Mouse (Mus musculus) stomach, adult 2 months (tissue): ENCODE results near the gene Mrps2. TPM values are rescaled to one million over a fixed set of nuclear protein-coding genes. Genes with fewer than 3 reads are reported as not detected.

Experiments used
- polyA plus RNA-seq: library from polyadenylated mRNA; depleted of rRNA; stranded (reverse); fragments of >200 nt; gene quantifications from 2 replicates; pipeline ENCODE4 v1.2.3, GENCODE M21; 2012; rRNA removed

The Mrps2 gene
- 17.2 and 17.7 TPM in 2 replicates for polyA plus RNA-seq

DNA sequence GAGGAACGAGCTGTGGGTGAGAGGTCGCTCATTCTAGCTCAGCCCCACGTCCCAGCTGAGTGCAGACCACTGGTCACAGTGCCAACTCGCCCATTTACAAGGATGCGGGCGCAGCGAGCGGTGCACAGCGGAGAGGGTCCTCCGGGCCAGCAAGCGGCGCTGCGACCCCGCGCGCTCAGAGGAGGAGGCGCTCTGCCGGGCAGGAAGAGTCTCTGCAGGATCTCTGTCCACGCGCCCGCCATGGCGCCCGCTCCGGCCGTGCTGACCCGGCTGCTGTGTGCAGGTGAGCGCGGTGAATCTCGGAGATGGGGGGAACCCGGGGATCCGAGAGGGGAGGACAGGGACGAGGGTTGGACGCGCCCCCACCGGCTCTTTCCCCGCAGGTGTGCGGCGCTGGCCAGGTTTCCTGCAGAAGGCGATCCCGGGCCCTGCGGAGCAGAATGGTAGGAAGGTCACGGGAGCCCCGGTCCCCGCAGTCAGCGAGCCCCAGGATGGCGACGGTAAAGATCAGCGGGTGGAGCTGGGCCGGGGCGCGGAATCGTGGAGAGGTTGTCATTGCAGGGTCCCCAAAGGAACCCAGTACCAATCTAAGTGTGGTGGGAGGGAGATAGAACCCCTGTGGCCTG, at the start of gene Mrps2:
Mrps2 (plus strand) TSS at position 207 of the 626 bp plus-strand sequence.

DNA sequence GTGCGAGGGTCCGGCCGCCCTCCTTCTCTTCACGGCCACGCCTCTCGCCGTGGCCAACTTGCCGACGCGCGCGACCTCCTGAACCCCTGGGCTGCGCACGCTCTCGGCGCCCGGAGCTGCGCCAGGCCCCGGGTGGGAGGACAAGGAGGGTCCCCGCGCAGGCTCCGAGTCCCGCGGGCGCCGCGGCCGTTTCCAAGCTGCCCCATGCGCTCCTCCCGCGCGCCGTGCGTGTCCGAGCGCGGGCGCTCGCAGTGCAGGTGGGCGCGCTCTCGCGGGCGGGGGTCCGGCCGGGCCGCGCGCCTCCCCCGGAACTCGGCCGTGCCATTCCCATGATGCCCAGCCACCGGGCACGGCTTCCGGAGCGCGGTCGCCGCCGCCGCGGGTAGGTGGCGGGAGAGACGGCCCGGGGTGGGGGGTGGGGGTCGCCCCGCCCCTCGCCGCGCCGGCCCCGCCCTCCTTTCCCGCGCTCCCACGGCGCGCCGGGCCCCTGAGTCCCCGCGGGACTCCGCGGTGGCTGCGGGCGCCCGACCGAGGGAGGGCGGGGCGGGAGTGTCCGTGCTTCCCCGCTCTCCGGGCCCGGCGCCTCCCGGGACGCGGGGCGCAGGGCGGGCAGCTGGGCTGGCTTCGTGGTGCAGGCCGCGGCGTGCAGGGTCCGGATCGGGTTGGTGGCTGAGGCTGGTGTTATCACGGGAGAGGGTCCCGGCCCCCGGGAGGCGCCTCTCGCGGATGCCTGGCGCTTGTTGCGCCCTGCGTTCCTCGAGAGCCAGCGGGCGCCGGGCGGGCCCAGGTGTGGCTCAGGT, 21.2 kb upstream of the Mrps2 start, which contains the start of gene Ppp1r26:
Ppp1r26 (plus strand) TSS at position 286 of the 800 bp plus-strand sequence.

DNA sequence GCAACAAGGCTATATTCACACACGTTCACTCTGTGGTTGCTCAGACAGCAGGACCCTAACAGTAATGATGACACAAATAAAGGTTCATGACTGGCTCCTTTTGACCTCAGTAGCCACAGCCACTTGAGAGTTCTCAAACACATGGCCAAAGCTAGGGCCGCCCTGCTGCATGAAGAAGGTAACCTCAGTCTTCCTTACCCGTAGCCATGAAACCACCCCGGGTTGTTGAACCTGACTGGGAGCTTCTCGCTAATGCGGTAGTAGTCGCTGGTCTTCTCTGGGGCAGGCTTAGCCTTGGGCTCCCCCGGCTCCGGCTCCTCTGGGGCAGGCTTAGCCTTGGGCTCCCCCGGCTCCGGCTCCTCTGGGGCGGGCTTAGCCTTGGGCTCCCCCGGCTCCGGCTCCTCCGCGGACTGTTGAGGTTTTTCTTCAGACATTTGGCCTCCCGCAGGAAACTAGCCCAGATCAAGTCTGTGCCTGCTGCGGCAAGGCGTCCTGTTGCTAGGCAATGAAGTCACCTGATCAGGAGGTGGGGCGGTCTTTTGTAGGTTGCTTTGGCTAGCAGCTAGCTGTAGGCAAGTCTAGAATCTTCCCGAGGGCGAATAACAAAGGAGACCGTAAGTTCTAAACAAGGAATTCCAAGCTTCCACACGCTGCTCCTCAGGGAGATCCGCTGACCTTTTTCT, 1.9 kb upstream of the Mrps2 start, which contains the start of gene 1700007K13Rik:
1700007K13Rik (minus strand) TSS at position 497 of the 683 bp plus-strand sequence.

DNA sequence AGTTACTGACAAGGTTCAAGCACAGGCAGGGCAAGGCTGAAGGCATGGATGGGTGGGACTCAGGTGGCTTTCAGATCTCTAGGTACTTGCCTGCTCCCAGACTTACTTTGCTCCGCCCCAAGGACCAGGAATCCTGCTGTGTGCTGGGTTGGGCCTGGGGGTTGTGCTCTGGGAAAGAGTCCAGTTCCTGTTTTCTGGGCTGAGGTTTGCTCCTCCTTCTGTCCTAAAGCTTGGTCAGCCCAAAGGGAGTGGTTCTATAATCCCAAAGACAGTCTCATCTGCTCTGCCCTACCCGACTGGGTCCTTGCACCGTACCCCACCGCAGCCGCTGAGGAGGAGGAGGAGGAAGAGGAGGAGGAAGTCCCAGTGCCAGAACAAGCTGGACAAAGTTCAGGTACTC, 28.8 kb downstream of the Mrps2 start, which contains the start of gene Gbgt1:
Gbgt1 (plus strand) TSS at position 221 of the 400 bp plus-strand sequence.

DNA sequence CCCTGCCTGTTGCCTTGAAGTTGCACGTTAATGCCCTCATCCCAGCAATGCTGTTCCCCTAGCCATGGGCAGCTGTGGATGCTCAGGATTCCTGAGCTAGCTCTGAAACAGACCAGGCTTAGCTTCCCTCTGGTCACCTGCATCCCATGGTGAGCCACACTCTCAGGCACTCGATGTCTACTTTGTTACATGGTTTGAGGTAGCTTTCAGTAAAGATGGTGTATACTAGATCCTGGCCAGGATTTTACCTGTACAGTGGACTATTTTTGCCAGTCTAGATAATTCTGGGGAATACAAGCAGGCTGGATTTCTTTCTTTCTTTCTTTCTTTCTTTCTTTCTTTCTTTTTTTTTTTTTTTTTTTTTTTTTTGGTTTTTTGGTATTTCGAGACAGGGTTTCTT, 37.9 kb downstream of the Mrps2 start, which contains the start of gene Gm10134:
Gm10134 (plus strand) TSS at position 301 of the 400 bp plus-strand sequence.

DNA sequence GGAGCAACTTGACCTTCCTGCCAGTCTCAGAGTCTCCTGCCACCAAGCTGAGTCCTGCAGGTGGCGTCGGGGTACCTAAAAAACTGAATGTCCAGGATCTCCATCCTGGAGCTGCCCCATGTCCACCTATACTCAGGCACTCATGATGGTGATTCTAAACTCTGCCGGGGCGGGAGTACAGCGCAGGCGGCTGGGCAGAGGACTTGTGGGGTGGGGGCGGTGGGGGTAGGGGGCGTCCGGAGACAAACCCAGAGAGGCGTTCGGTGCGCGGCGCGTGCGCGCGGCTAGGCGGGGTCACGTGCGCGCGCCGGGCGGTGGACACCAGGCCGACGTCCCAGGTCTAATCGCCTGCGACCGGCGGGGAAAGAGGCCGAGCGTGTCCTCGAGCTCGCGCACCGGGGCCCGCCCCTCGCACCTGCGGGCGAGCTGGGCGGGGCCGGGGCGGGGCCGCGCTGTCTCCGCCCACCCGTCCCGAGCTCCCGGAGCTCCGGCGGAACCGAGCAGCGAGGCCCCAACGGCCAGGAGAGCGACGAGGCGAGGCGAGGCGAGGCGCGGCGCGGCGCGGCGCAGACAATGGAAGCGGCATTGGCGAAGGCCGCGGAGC, 45.0 kb downstream of the Mrps2 start, which contains the start of gene Ralgds:
Ralgds (plus strand) TSS at position 328 of the 604 bp plus-strand sequence.

Other genes starting within 250 kb of the Mrps2 start
- gene Ppp1r26, start 21.3 kb upstream of the Mrps2 start, polyA plus RNA-seq = 0.49 and 1.4 TPM in 2 replicates
- gene 1700007K13Rik, start 1.7 kb upstream of the Mrps2 start, polyA plus RNA-seq = 0.22 and 0.25 TPM in 2 replicates
- 1.1 and 1.6 TPM in 2 replicates for gene Gbgt1, start 28.8 kb downstream of the Mrps2 start, polyA plus RNA-seq
- not detected in 2 replicates for gene Gm10134, start 38.0 kb downstream of the Mrps2 start, polyA plus RNA-seq
- 48.5 and 55.5 TPM in 2 replicates for gene Ralgds, start 45.1 kb downstream of the Mrps2 start, polyA plus RNA-seq
- gene Cel, start 95.3 kb downstream of the Mrps2 start, polyA plus RNA-seq = 6.1 and 8.1 TPM in 2 replicates
- 7.6 and 8.2 TPM in 2 replicates for gene Gtf3c5, start 115.7 kb downstream of the Mrps2 start, polyA plus RNA-seq
- 0.58 and 0.78 TPM in 2 replicates for gene Gfi1b, start 153.9 kb downstream of the Mrps2 start, polyA plus RNA-seq
- gene Tsc1, start 173.2 kb downstream of the Mrps2 start, polyA plus RNA-seq = 2.8 and 4.8 TPM in 2 replicates
- gene Spaca9, start 231.7 kb downstream of the Mrps2 start, polyA plus RNA-seq = 0.35 and 0.47 TPM in 2 replicates
- 0.08 and 0.12 TPM in 2 replicates for gene Ak8, start 232.1 kb downstream of the Mrps2 start, polyA plus RNA-seq